Mouse (Mus musculus) C2C12 (cell line): ENCODE results near the gene Flnb.

Experiments used
- CTCF ChIP-seq: IDR thresholded peaks from one replicate; pipeline ENCODE4 v1.5.1; 2011; ENCODE audit not compliant: control insufficient read depth, insufficient read depth, insufficient read length
- MYOD1 ChIP-seq: IDR thresholded peaks from one replicate; pipeline ENCODE4 v1.6.1; 2011; ENCODE audit warnings: low read depth; ENCODE audit not compliant: control insufficient read depth, insufficient read length

GRCm38 (mm10) chr14:7846696-7847095, 28.9 kb downstream of the Flnb start:
- TF ChIP-seq CTCF = no peak
- TF ChIP-seq MYOD1 = no peak
